Mouse (Mus musculus): ENCODE results near the gene Trio. TPM values are rescaled to one million over a fixed set of nuclear protein-coding genes. Genes with fewer than 3 reads are reported as not detected.

Gene Trio
- polyA plus RNA-seq, 1 experiment from 2014 or later = 45.3 TPM

- H3K27ac ChIP-seq (replicated peaks) = no peak overlapping the region
- no peaks in the 10 kb centered on the region for H3K4me1 ChIP-seq
- no peaks in the 10 kb centered on the region for H3K9me3 ChIP-seq (replicated peaks)
- H3K27me3 ChIP-seq = no peaks in the 10 kb centered on the region
- H3K9ac ChIP-seq = no peak overlapping the region
- ATAC-seq (ENCODE audit: insufficient number of reproducible peaks, low FRiP score, low TSS enrichment, low read depth) = no peak
- no peak overlapping the region for H3K4me2 ChIP-seq (replicated peaks)
- H3K36me3 ChIP-seq = peaks cover 76% of the 10 kb centered on the region
- H3K4me3 ChIP-seq (replicated peaks) = no peak overlapping the region
- WGBS = 90% methylated on average over 12 of the region's 12 CpGs
These were observed 131.5 kb downstream of the Trio start for GRCm38 (mm10) chr15:27894112-27894511.

- Histone ChIP-seq H3K4me2 (replicated peaks) (no peak overlapping the region), H3K27me3 (no peaks in the 10 kb centered on the region), H3K9me3 (replicated peaks) (no peaks in the 10 kb centered on the region), H3K36me3 (peaks cover 72% of the 10 kb centered on the region), H3K27ac (replicated peaks) (no peak overlapping the region), H3K4me3 (replicated peaks) (no peak overlapping the region), H3K4me1 (peaks cover 6% of the 10 kb centered on the region), H3K9ac (no peak overlapping the region)
- no peak for ATAC-seq (ENCODE audit: insufficient number of reproducible peaks, low FRiP score, low TSS enrichment, low read depth)
- WGBS = 82% methylated on average over 5 of the region's 5 CpGs
These were observed 133.6 kb downstream of the Trio start for GRCm38 (mm10) chr15:27892029-27892428.

GRCm38 (mm10) chr15:27890666-27891065 lies 135.0 kb downstream of the Trio start:
- Histone ChIP-seq H3K4me3 (replicated peaks) (no peak overlapping the region), H3K27me3 (no peaks in the 10 kb centered on the region), H3K4me1 (peaks cover 13% of the 10 kb centered on the region), H3K9ac (no peak overlapping the region), H3K36me3 (peaks cover 67% of the 10 kb centered on the region), H3K27ac (replicated peaks) (no peak overlapping the region), H3K4me2 (replicated peaks) (no peak overlapping the region), H3K9me3 (replicated peaks) (no peaks in the 10 kb centered on the region)
- 85% methylated on average over 5 of the region's 5 CpGs for WGBS
- no peak for ATAC-seq (ENCODE audit: insufficient number of reproducible peaks, low FRiP score, low TSS enrichment, low read depth)

- no peaks in the 10 kb centered on the region for H3K9me3 ChIP-seq (replicated peaks)
- H3K4me1 ChIP-seq = peaks cover 22% of the 10 kb centered on the region
- 0 out of 2 replicates have a peak overlapping the region, but pooled peaks have one; percentile 44 for H3K27ac ChIP-seq (replicated peaks)
- ATAC-seq (ENCODE audit: insufficient number of reproducible peaks, low FRiP score, low TSS enrichment, low read depth) = no peak
- H3K27me3 ChIP-seq = no peaks in the 10 kb centered on the region
- H3K36me3 ChIP-seq = peaks cover 52% of the 10 kb centered on the region
- 62% methylated on average over 13 of the region's 13 CpGs for WGBS
- H3K9ac ChIP-seq = no peak overlapping the region
- no peak overlapping the region for H3K4me3 ChIP-seq (replicated peaks)
- no peak overlapping the region for H3K4me2 ChIP-seq (replicated peaks)
These were observed 137.5 kb downstream of the Trio start for GRCm38 (mm10) chr15:27888153-27888552.

- H3K36me3 ChIP-seq = peaks cover 50% of the 10 kb centered on the region
- no peak overlapping the region for H3K4me2 ChIP-seq (replicated peaks)
- 0 out of 2 replicates have a peak overlapping the region, but pooled peaks have one; percentile 17 for H3K27ac ChIP-seq (replicated peaks)
- no peak overlapping the region for H3K4me3 ChIP-seq (replicated peaks)
- no peak for ATAC-seq (ENCODE audit: insufficient number of reproducible peaks, low FRiP score, low TSS enrichment, low read depth)
- H3K4me1 ChIP-seq = peaks cover 22% of the 10 kb centered on the region
- no peak overlapping the region for H3K9ac ChIP-seq
- 60% methylated on average over 6 of the region's 6 CpGs for WGBS
- no peaks in the 10 kb centered on the region for H3K27me3 ChIP-seq
- no peaks in the 10 kb centered on the region for H3K9me3 ChIP-seq (replicated peaks)
These were observed 138.7 kb downstream of the Trio start for GRCm38 (mm10) chr15:27886992-27887391.

GRCm38 (mm10) chr15:27884347-27885250 lies 141.0 kb downstream of the Trio start:
- Histone ChIP-seq H3K36me3 (peaks cover 35% of the 10 kb centered on the region; the same call in 1 of the 2 replicates), H3K27me3 (no peaks in the 10 kb centered on the region), H3K27ac (replicated peaks) (no peak overlapping the region; the same call in 1 of the 2 replicates), H3K4me1 (peaks cover 22% of the 10 kb centered on the region), H3K4me3 (replicated peaks) (no peak overlapping the region), H3K9me3 (replicated peaks) (no peaks in the 10 kb centered on the region), H3K9ac (no peak overlapping the region), H3K4me2 (replicated peaks) (no peak overlapping the region)
- WGBS = 65% methylated on average over 17 of the region's 17 CpGs
- no peak for ATAC-seq (ENCODE audit: insufficient number of reproducible peaks, low FRiP score, low TSS enrichment, low read depth)

GRCm38 (mm10) chr15:27883881-27884280 lies 141.8 kb downstream of the Trio start:
- H3K9me3 ChIP-seq (replicated peaks) = no peaks in the 10 kb centered on the region
- peaks cover 28% of the 10 kb centered on the region; the same call in 1 of the 2 replicates for H3K36me3 ChIP-seq
- H3K4me1 ChIP-seq = peaks cover 22% of the 10 kb centered on the region
- WGBS = 71% methylated on average over 3 of the region's 3 CpGs
- no peaks in the 10 kb centered on the region for H3K27me3 ChIP-seq
- H3K27ac ChIP-seq (replicated peaks) = no peak overlapping the region
- H3K9ac ChIP-seq = no peak overlapping the region
- no peak overlapping the region for H3K4me3 ChIP-seq (replicated peaks)
- ATAC-seq (ENCODE audit: insufficient number of reproducible peaks, low FRiP score, low TSS enrichment, low read depth) = no peak
- H3K4me2 ChIP-seq (replicated peaks) = no peak overlapping the region

GRCm38 (mm10) chr15:27882898-27883297 lies 142.8 kb downstream of the Trio start:
- Histone ChIP-seq H3K4me1 (peaks cover 22% of the 10 kb centered on the region), H3K9ac (no peak overlapping the region), H3K9me3 (replicated peaks) (no peaks in the 10 kb centered on the region), H3K4me3 (replicated peaks) (no peak overlapping the region), H3K36me3 (peaks cover 19% of the 10 kb centered on the region; the same call in 1 of the 2 replicates), H3K27ac (replicated peaks) (no peak overlapping the region), H3K4me2 (replicated peaks) (no peak overlapping the region), H3K27me3 (no peaks in the 10 kb centered on the region)
- 90% methylated on average over 14 of the region's 14 CpGs for WGBS
- no peak for ATAC-seq (ENCODE audit: insufficient number of reproducible peaks, low FRiP score, low TSS enrichment, low read depth)

- no peak overlapping the region for H3K27ac ChIP-seq (replicated peaks)
- no peaks in the 10 kb centered on the region for H3K27me3 ChIP-seq
- no peaks in the 10 kb centered on the region for H3K4me1 ChIP-seq
- no peak overlapping the region for H3K9ac ChIP-seq
- no peak for ATAC-seq (ENCODE audit: insufficient number of reproducible peaks, low FRiP score, low TSS enrichment, low read depth)
- H3K9me3 ChIP-seq (replicated peaks) = no peaks in the 10 kb centered on the region
- no peak overlapping the region for H3K4me2 ChIP-seq (replicated peaks)
- no peak overlapping the region for H3K4me3 ChIP-seq (replicated peaks)
- WGBS = 65% methylated on average over 7 of the region's 7 CpGs
- peaks cover 30% of the 10 kb centered on the region for H3K36me3 ChIP-seq
These were observed 147.8 kb downstream of the Trio start for GRCm38 (mm10) chr15:27877831-27878230.

- peaks cover 36% of the 10 kb centered on the region for H3K36me3 ChIP-seq
- H3K4me1 ChIP-seq = no peaks in the 10 kb centered on the region
- H3K27me3 ChIP-seq = no peaks in the 10 kb centered on the region
- H3K9me3 ChIP-seq (replicated peaks) = no peaks in the 10 kb centered on the region
- 67% methylated on average over 10 of the region's 10 CpGs for WGBS
- H3K4me3 ChIP-seq (replicated peaks) = no peak overlapping the region
- H3K9ac ChIP-seq = no peak overlapping the region
- no peak overlapping the region for H3K27ac ChIP-seq (replicated peaks)
- H3K4me2 ChIP-seq (replicated peaks) = no peak overlapping the region
- ATAC-seq (ENCODE audit: insufficient number of reproducible peaks, low FRiP score, low TSS enrichment, low read depth) = no peak
These were observed 149.3 kb downstream of the Trio start for GRCm38 (mm10) chr15:27876327-27876726.

- H3K9ac ChIP-seq = no peak overlapping the region
- H3K4me1 ChIP-seq = no peaks in the 10 kb centered on the region
- no peaks in the 10 kb centered on the region for H3K27me3 ChIP-seq
- no peak for ATAC-seq (ENCODE audit: insufficient number of reproducible peaks, low FRiP score, low TSS enrichment, low read depth)
- 75% methylated on average over 9 of the region's 9 CpGs for WGBS
- no peaks in the 10 kb centered on the region for H3K9me3 ChIP-seq (replicated peaks)
- no peak overlapping the region for H3K4me3 ChIP-seq (replicated peaks)
- peaks cover 36% of the 10 kb centered on the region for H3K36me3 ChIP-seq
- H3K4me2 ChIP-seq (replicated peaks) = no peak overlapping the region
- no peak overlapping the region for H3K27ac ChIP-seq (replicated peaks)
These were observed 149.9 kb downstream of the Trio start for GRCm38 (mm10) chr15:27875753-27876152.

Data from embryonic facial prominence, embryonic 15.5 days (tissue).